Mouse (Mus musculus) small intestine, adult 2 months (tissue): ENCODE measurements around the gene Fcgr2b.

Experiments used
- CTCF ChIP-seq: fragments of 200-500 bp; IDR thresholded peaks from 2 replicates; pipeline ENCODE4 v1.5.1; 2012; ENCODE audit warnings: low read depth, mild to moderate bottlenecking, control low read depth, inconsistent platforms, low read length, moderate library complexity, mixed read lengths; ENCODE audit not compliant: insufficient replicate concordance, insufficient read length; ENCODE audit errors: extremely low read depth
- POLR2A ChIP-seq: fragments of 200-500 bp; IDR thresholded peaks from 2 replicates; pipeline ENCODE4 v1.6.1; 2012; ENCODE audit warnings: low read depth, mild to moderate bottlenecking, control low read depth, inconsistent platforms, low read length, moderate library complexity

DNA sequence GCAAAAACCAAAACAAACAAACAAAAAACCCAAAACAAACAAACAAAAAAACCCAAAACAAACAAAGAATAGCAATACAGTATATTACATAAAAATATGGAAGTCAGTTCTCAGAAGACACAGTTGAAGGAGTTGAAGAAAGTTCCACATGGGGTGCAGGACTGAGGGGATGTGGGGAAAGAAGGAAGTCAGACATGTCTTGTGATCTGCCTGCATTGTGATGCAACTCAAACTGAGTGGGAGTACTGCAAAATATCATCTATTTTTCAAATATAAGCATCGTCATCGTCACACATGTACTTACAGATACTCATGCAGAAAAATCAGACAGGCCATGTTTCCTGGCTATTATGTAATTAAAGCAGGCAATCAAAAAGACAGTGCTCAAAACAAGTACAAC is 23.2 kb downstream of the Fcgr2b start:
- no peak for TF ChIP-seq CTCF
- no peak for TF ChIP-seq POLR2A
